In the genomic region with DNA sequence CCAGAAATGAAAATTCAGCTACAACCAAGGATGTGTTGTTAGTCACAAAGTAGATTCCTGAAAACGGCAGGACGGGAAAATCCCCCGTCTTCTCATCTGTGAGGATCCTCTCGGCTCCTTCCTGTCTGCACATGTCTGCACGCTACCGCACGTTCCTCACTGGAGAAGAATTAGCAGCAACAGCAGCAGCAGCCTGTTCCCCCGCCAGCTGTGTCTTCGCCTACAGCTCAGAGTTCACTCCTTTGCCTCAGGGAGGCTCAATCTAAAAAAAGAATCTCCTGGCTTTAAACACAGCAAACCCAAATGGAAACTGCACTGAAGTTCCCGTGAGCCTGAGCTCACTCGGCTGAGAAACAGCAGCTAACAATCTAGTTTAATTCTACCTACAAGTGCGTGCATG, we compare ENCODE assay signal across 8 mouse cellular contexts.
DNase-seq lines count a peak whose midpoint lies in the region; ATAC-seq and TF ChIP-seq lines count a peak whose summit lies in the region.

No protein-coding gene starts in this region.

- H3K27ac ChIP-seq in heart, embryonic 16.5 days (ENCODE audit: low read length): peak overlapping the region; percentile 72

- H3K9me3 ChIP-seq in heart, embryonic 16.5 days (replicated peaks; ENCODE audit: control insufficient read depth, low read length): no peaks in the 10 kb centered on the region

- no peaks in the 10 kb centered on the region for H3K36me3 ChIP-seq in heart, embryonic 16.5 days (ENCODE audit: control insufficient read depth, insufficient read depth)

- TF ChIP-seq POLR2A in lung, adult 2 months (IDR thresholded peaks at IDR 0.05; ENCODE audit: borderline replicate concordance, extremely low read depth, low read depth, low read length): no peak

- no peak for ATAC-seq in heart, embryonic 16.5 days (replicated peaks; ENCODE audit: extremely low read depth, insufficient read depth, low FRiP score)
- ATAC-seq in activated CD4-positive, CD25-positive, alpha-beta regulatory T cell, adult 4 months: no peak

- TF ChIP-seq CTCF in lung, adult 2 months (IDR thresholded peaks at IDR 0.05; ENCODE audit: insufficient read depth, low read length): no peak

- peak; percentile 21 to 38 for DNase-seq in lung, adult 18-20 months
- no peak for DNase-seq in lung, adult 2 months
- peak; percentile 21 for DNase-seq in forelimb bud, embryonic 11.5 days (ENCODE audit: low read depth, low spot score)
- peak; percentile 78 to 87 for DNase-seq in left cerebral cortex, postnatal 14 days (ENCODE audit: low spot score in 2 of 2)
- peak; percentile 22 for DNase-seq in right cerebral cortex, postnatal 4 days
- DNase-seq in cerebellum, adult 9-10 months: no peak

- intact Hi-C loops in left cerebral cortex, postnatal 14 days (cut with DNase I): no loop called here

- H3K4me2 ChIP-seq in heart, embryonic 16.5 days (ENCODE audit: low read depth, low read length): peak overlapping the region; percentile 43

- H3K27me3 ChIP-seq in heart, embryonic 16.5 days (ENCODE audit: control insufficient read depth, insufficient read depth, low read length): no peaks in the 10 kb centered on the region

- H3K4me3 ChIP-seq in lung, adult 2 months (replicated peaks; ENCODE audit: extremely low read depth, low read depth, low read length): no peak overlapping the region
- no peak overlapping the region for H3K4me3 ChIP-seq in heart, embryonic 16.5 days (ENCODE audit: low read length)

- peaks cover 9% of the 10 kb centered on the region for H3K4me1 ChIP-seq in lung, adult 2 months (ENCODE audit: control insufficient read depth, insufficient read depth, low read length)
- peaks cover 34% of the 10 kb centered on the region for H3K4me1 ChIP-seq in heart, embryonic 16.5 days (ENCODE audit: control insufficient read depth, insufficient read depth, low read length)

- WGBS in lung, adult 2 months: 52% methylated on average over 12 of the region's 12 CpGs
- 19% methylated on average over 12 of the region's 12 CpGs for WGBS in heart, embryonic 16.5 days

- peak overlapping the region; percentile 32 for H3K9ac ChIP-seq in heart, embryonic 16.5 days (ENCODE audit: low read length)

Comparison
In these comparisons a context has a peak if more than half of its experiments do, and no peak if none do; other contexts are left out.
1. DNase-seq: peak in lung, adult 18-20 months (2 of 2), forelimb bud, embryonic 11.5 days (single experiment), left cerebral cortex, postnatal 14 days (2 of 2) and right cerebral cortex, postnatal 4 days (single experiment); none in lung, adult 2 months (single experiment) and cerebellum, adult 9-10 months (single experiment).